Mouse (Mus musculus) limb, embryonic 10.5 days (tissue): ENCODE results near the gene Galp. TPM values are rescaled to one million over a fixed set of nuclear protein-coding genes. Genes with fewer than 3 reads are reported as not detected.
"Not testable (repeated sequence)": the region's sequence is repeated elsewhere in the genome, so short reads cannot be mapped to it uniquely, and the experiment has no call there.

ENCODE experiments used
- DNase-seq: peaks from one replicate; pipeline ENCODE4 v3.0.0-alpha.2; 2017; ENCODE audit warnings: low spot score
- H3K27ac ChIP-seq: fragments of 300-500 bp; sonication (generic); 2 replicates; pipeline ENCODE4 v1.5.1; 2016; ENCODE audit warnings: mild to moderate bottlenecking
- H3K27me3 ChIP-seq: fragments of 300-500 bp; sonication (generic); 2 replicates; pipeline ENCODE4 v1.6.1; 2016; ENCODE audit warnings: low read depth, mild to moderate bottlenecking; ENCODE audit not compliant: poor library complexity, severe bottlenecking
- H3K36me3 ChIP-seq: fragments of 300-500 bp; sonication (generic); 2 replicates; pipeline ENCODE4 v1.6.1; 2016; ENCODE audit warnings: mild to moderate bottlenecking, moderate library complexity
- H3K4me1 ChIP-seq: fragments of 300-500 bp; sonication (generic); 2 replicates; pipeline ENCODE4 v1.6.1; 2016
- H3K4me3 ChIP-seq: fragments of 300-500 bp; sonication (generic); 2 replicates; pipeline ENCODE4 v1.5.1; 2016; ENCODE audit warnings: mild to moderate bottlenecking, moderate library complexity
- H3K9me3 ChIP-seq: fragments of 300-500 bp; sonication (generic); replicated peaks from 2 replicates; pipeline ENCODE4 v1.6.1; 2016; ENCODE audit warnings: mild to moderate bottlenecking
- WGBS: fragments of 180-500 bp; shearing (Covaris S2); methylation state at CpG from one replicate; pipeline ENCODE4 v1.1.7; 2016; 5-methylcytosine and 5-hydroxymethylcytosine counted together
- polyA plus RNA-seq: library from polyadenylated mRNA; unstranded; fragments of >200 nt; fragmentation: Nextera tagmentation; extraction: Ambion mirVana; gene quantifications from 2 replicates; pipeline ENCODE4 v1.2.1, GENCODE M21; 2016

Gene Galp
- polyA plus RNA-seq, 1 experiment from 2014 or later: not detected

GRCm38 (mm10) chr7:6185391-6185790 lies 11.5 kb upstream of the Galp start:
- Histone ChIP-seq H3K9me3 (no peaks in the 10 kb centered on the region), H3K36me3 (peaks cover 91% of the 10 kb centered on the region), H3K4me3 (no peak overlapping the region), H3K27me3 (peaks cover 21% of the 10 kb centered on the region), H3K27ac (no peak overlapping the region), H3K4me1 (peaks cover 4% of the 10 kb centered on the region)
- WGBS: 96% methylated on average over 1 of the region's 1 CpGs
- DNase-seq: no peak

GRCm38 (mm10) chr7:6186176-6186575 lies 10.7 kb upstream of the Galp start:
- peaks cover 83% of the 10 kb centered on the region for H3K36me3 ChIP-seq
- H3K9me3 ChIP-seq: no peaks in the 10 kb centered on the region
- H3K27me3 ChIP-seq: peaks cover 21% of the 10 kb centered on the region
- H3K27ac ChIP-seq: no peak overlapping the region
- peaks cover 4% of the 10 kb centered on the region for H3K4me1 ChIP-seq
- WGBS: 95% methylated on average over 2 of the region's 2 CpGs
- no peak overlapping the region for H3K4me3 ChIP-seq
- no peak for DNase-seq

GRCm38 (mm10) chr7:6186756-6187155 lies 10.1 kb upstream of the Galp start:
- H3K4me3 ChIP-seq: no peak overlapping the region
- peaks cover 4% of the 10 kb centered on the region for H3K4me1 ChIP-seq
- H3K27me3 ChIP-seq: peaks cover 21% of the 10 kb centered on the region
- no peaks in the 10 kb centered on the region for H3K9me3 ChIP-seq
- DNase-seq: no peak
- 81% methylated on average over 2 of the region's 2 CpGs for WGBS
- no peak overlapping the region for H3K27ac ChIP-seq
- H3K36me3 ChIP-seq: peaks cover 81% of the 10 kb centered on the region

GRCm38 (mm10) chr7:6189542-6189941 lies 7.3 kb upstream of the Galp start:
- Histone ChIP-seq H3K36me3 (peaks cover 57% of the 10 kb centered on the region), H3K27me3 (peaks cover 21% of the 10 kb centered on the region), H3K27ac (no peak overlapping the region), H3K4me1 (peaks cover 4% of the 10 kb centered on the region), H3K9me3 (no peaks in the 10 kb centered on the region), H3K4me3 (peak overlapping the region; percentile 15; the same call in 1 of the 2 replicates)
- 52% methylated on average over 45 of the region's 45 CpGs for WGBS
- peak; percentile 47 for DNase-seq

- peak; percentile 76 for DNase-seq
- H3K4me3 ChIP-seq: no peak overlapping the region
- WGBS: 38% methylated on average over 3 of the region's 3 CpGs
These were observed 5.5 kb upstream of the Galp start for GRCm38 (mm10) chr7:6191376-6191775.

GRCm38 (mm10) chr7:6194129-6194528 lies 2.8 kb upstream of the Galp start:
- H3K36me3 ChIP-seq: peaks cover 13% of the 10 kb centered on the region
- DNase-seq: peak; percentile 78
- H3K27me3 ChIP-seq: peaks cover 11% of the 10 kb centered on the region
- H3K4me3 ChIP-seq: no peak overlapping the region
- 18% methylated on average over 5 of the region's 5 CpGs for WGBS
- H3K9me3 ChIP-seq: no peaks in the 10 kb centered on the region
- peaks cover 4% of the 10 kb centered on the region for H3K4me1 ChIP-seq
- H3K27ac ChIP-seq: no peak overlapping the region

More at GRCm38 (mm10) chr7:6191376-6191775, 5.5 kb upstream of the Galp start:
- Histone ChIP-seq H3K27ac (no peak overlapping the region), H3K36me3 (peaks cover 40% of the 10 kb centered on the region), H3K27me3 (peaks cover 21% of the 10 kb centered on the region), H3K4me1 (peaks cover 4% of the 10 kb centered on the region), H3K9me3 (no peaks in the 10 kb centered on the region)

- no peak overlapping the region for H3K27ac ChIP-seq
- DNase-seq: no peak
- H3K27me3 ChIP-seq: no peaks in the 10 kb centered on the region
- no peak overlapping the region for H3K4me3 ChIP-seq
- no peaks in the 10 kb centered on the region for H3K9me3 ChIP-seq
- WGBS: 41% methylated on average over 2 of the region's 2 CpGs
- H3K36me3 ChIP-seq: no peaks in the 10 kb centered on the region
- H3K4me1 ChIP-seq: no peaks in the 10 kb centered on the region
These were observed 1.1 kb upstream of the Galp start for GRCm38 (mm10) chr7:6195777-6196176.

- Histone ChIP-seq H3K4me1 (no peaks in the 10 kb centered on the region), H3K36me3 (no peaks in the 10 kb centered on the region), H3K4me3 (no peak overlapping the region), H3K27ac (no peak overlapping the region), H3K9me3 (no peaks in the 10 kb centered on the region), H3K27me3 (no peaks in the 10 kb centered on the region)
- 88% methylated on average over 3 of the region's 3 CpGs for WGBS
- DNase-seq: no peak
These were observed 7.3 kb downstream of the Galp start for GRCm38 (mm10) chr7:6204200-6204599.

GRCm38 (mm10) chr7:6213144-6213543 lies 16.3 kb downstream of the Galp start:
- H3K4me3 ChIP-seq: no peak overlapping the region
- H3K4me1 ChIP-seq: no peaks in the 10 kb centered on the region
- DNase-seq: no peak
- no peaks in the 10 kb centered on the region for H3K36me3 ChIP-seq
- H3K27me3 ChIP-seq: no peaks in the 10 kb centered on the region
- no peaks in the 10 kb centered on the region for H3K9me3 ChIP-seq
- 49% methylated on average over 5 of the region's 5 CpGs for WGBS
- no peak overlapping the region for H3K27ac ChIP-seq

- DNase-seq, H3K4me3 ChIP-seq, H3K27ac ChIP-seq, H3K27me3 ChIP-seq, H3K9me3 ChIP-seq, H3K4me1 ChIP-seq, H3K36me3 ChIP-seq: not testable (repeated sequence)
- 89% methylated on average over 4 of the region's 4 CpGs for WGBS
These were observed 17.8 kb downstream of the Galp start for GRCm38 (mm10) chr7:6214691-6215090.

GRCm38 (mm10) chr7:6220147-6220546 lies 23.3 kb downstream of the Galp start:
- Histone ChIP-seq H3K36me3 (no peaks in the 10 kb centered on the region), H3K4me1 (no peaks in the 10 kb centered on the region), H3K27ac (no peak overlapping the region), H3K27me3 (no peaks in the 10 kb centered on the region), H3K4me3 (no peak overlapping the region), H3K9me3 (no peaks in the 10 kb centered on the region)
- 50% methylated on average over 3 of the region's 3 CpGs for WGBS
- no peak for DNase-seq

- Histone ChIP-seq H3K36me3 (no peaks in the 10 kb centered on the region), H3K4me1 (no peaks in the 10 kb centered on the region), H3K27me3 (no peaks in the 10 kb centered on the region), H3K9me3 (no peaks in the 10 kb centered on the region), H3K27ac (no peak within 1 kb of the TSS), H3K4me3 (no peak within 1 kb of the TSS)
- 94% methylated on average over 12 of the region's 12 CpGs for WGBS
- DNase-seq: no peak
These were observed 25.1 kb downstream of the Galp start, which contains the start of gene Zscan5b for GRCm38 (mm10) chr7:6221978-6222377. TSS of gene Zscan5b (plus strand) at chr7:6222278.

GRCm38 (mm10) chr7:6228491-6228890 lies 31.6 kb downstream of the Galp start:
- not testable (repeated sequence) for H3K4me3 ChIP-seq, DNase-seq
- WGBS: 61% methylated on average over 8 of the region's 8 CpGs

GRCm38 (mm10) chr7:6239787-6240186 lies 42.9 kb downstream of the Galp start:
- 54% methylated on average over 11 of the region's 11 CpGs for WGBS
- Histone ChIP-seq H3K27ac (no peak overlapping the region), H3K27me3 (no peaks in the 10 kb centered on the region), H3K9me3 (no peaks in the 10 kb centered on the region), H3K4me1 (peaks cover 11% of the 10 kb centered on the region), H3K36me3 (no peaks in the 10 kb centered on the region), H3K4me3 (no peak overlapping the region)
- DNase-seq: no peak

More at GRCm38 (mm10) chr7:6228491-6228890, 31.6 kb downstream of the Galp start:
- not testable (repeated sequence) for H3K27ac ChIP-seq, H3K9me3 ChIP-seq, H3K4me1 ChIP-seq, H3K36me3 ChIP-seq, H3K27me3 ChIP-seq
